Mouse (Mus musculus) E14TG2a.4 (cell line): ENCODE measurements around the gene Mturn.

Source experiments
- CTCF ChIP-seq: conservative IDR thresholded peaks from 2 replicates; pipeline ENCODE4 v1.5.1; 2014; ENCODE audit warnings: low read length
- NANOG ChIP-seq: IDR thresholded peaks from 2 replicates; pipeline ENCODE4 v1.6.1; 2014; ENCODE audit warnings: borderline replicate concordance, low read length, mixed read lengths

DNA sequence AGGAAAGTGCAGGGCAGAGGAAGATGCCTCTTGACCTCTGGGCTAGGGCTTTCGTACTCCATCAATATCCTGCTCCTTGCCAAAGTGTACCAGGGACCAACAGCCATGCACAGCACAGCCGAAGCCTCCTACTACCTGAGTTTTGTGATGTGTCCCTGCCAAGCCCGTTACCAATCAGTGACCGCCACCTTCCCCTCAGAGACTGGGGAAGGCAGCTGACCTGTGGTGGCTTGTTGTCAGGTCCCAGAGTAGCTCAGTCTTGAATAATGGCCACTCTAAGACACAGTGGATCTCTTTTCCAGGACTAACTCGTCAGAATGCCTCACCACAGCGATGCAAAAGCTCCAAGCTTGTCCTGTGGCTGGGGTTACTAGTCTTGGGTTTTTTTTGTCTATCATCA lies 45.4 kb downstream of the Mturn start:
- TF ChIP-seq CTCF (no peak), NANOG (no peak)
